Comparison of ENCODE assay signal across 12 mouse cellular contexts in the genomic region with DNA sequence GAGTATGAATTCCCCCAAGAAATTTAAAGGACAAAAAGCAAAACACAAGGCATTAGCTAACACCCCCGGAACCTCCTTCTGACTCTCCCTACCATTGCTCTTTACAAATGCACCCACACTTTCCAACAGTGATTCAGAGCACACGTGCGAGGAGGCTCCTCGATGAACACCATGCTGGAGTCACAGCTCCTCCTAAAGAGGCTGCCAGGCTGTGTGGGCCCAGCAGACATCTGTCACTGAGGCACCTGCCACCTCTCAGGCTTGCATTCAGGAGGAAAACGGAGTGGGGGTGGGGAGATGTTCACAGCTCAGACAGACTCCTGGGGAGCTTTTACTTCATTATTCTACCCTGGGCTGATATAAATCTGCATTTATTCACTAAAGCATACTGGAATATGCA.
DNase-seq lines count a peak whose midpoint lies in the region; ATAC-seq lines count a peak whose summit lies in the region.
"Had no signal": no experiment of that assay in that cellular context is flagged by ENCODE, and none has a peak within 500 bp of the region (broad histone marks: within the 10 kb centered on the region; RNA-seq: fewer than 3 reads in every experiment).

No protein-coding gene starts in this region.

- no peak overlapping the region for H3K9ac ChIP-seq in hindbrain, embryonic 12.5 days
- no peak overlapping the region for H3K9ac ChIP-seq in hindbrain, embryonic 16.5 days (ENCODE audit: low read depth, low read length)
- H3K9ac ChIP-seq in neural tube, embryonic 15.5 days (replicated peaks), result no peak overlapping the region
- H3K9ac ChIP-seq: heart, embryonic 15.5 days had no signal

- peaks cover 37% of the 10 kb centered on the region for H3K4me1 ChIP-seq in hindbrain, embryonic 12.5 days
- H3K4me1 ChIP-seq in hindbrain, embryonic 16.5 days (ENCODE audit: control insufficient read depth, insufficient read depth, low read depth, low read length), result peaks cover 3% of the 10 kb centered on the region
- H3K4me1 ChIP-seq in neural tube, embryonic 15.5 days, result peaks cover 38% of the 10 kb centered on the region
- H3K4me1 ChIP-seq: heart, embryonic 15.5 days had no signal

- peak; percentile 56 for ATAC-seq in hindbrain, embryonic 12.5 days (ENCODE audit: low FRiP score)
- no peak for ATAC-seq in hindbrain, embryonic 16.5 days
- ATAC-seq in neural tube, embryonic 15.5 days (ENCODE audit: low FRiP score), result 0 out of 2 replicates have a peak, but pooled peaks have one; percentile 42

- 0 out of 2 replicates have a peak, but pooled peaks cover 2% of the 10 kb centered on the region for H3K27me3 ChIP-seq in hindbrain, embryonic 12.5 days
- H3K27me3 ChIP-seq in hindbrain, embryonic 16.5 days (replicated peaks; ENCODE audit: control insufficient read depth, insufficient read depth, low read length), result no peaks in the 10 kb centered on the region
- peaks cover 4% of the 10 kb centered on the region; the same call in 1 of the 2 replicates for H3K27me3 ChIP-seq in neural tube, embryonic 15.5 days (replicated peaks)

- H3K4me2 ChIP-seq in hindbrain, embryonic 12.5 days (replicated peaks), result no peak overlapping the region
- H3K4me2 ChIP-seq in hindbrain, embryonic 16.5 days (ENCODE audit: low read length), result no peak overlapping the region
- no peak overlapping the region for H3K4me2 ChIP-seq in neural tube, embryonic 15.5 days
- H3K4me2 ChIP-seq: heart, embryonic 15.5 days had no signal

- no peaks in the 10 kb centered on the region for H3K9me3 ChIP-seq in hindbrain, embryonic 12.5 days (replicated peaks)
- H3K9me3 ChIP-seq in hindbrain, embryonic 16.5 days (ENCODE audit: control insufficient read depth, low read length), result no peaks in the 10 kb centered on the region
- no peaks in the 10 kb centered on the region for H3K9me3 ChIP-seq in neural tube, embryonic 15.5 days (replicated peaks)
- H3K9me3 ChIP-seq: heart, embryonic 15.5 days had no signal

- 32% methylated on average over 5 of the region's 5 CpGs for WGBS in hindbrain, embryonic 12.5 days
- WGBS in hindbrain, embryonic 16.5 days, result 30% methylated on average over 5 of the region's 5 CpGs
- 19% methylated on average over 5 of the region's 5 CpGs for WGBS in neural tube, embryonic 15.5 days

- H3K4me3 ChIP-seq in hindbrain, embryonic 12.5 days, result no peak overlapping the region
- no peak overlapping the region for H3K4me3 ChIP-seq in hindbrain, embryonic 16.5 days (ENCODE audit: low read length)
- no peak overlapping the region for H3K4me3 ChIP-seq in neural tube, embryonic 15.5 days (replicated peaks)
- H3K4me3 ChIP-seq: heart, embryonic 15.5 days had no signal

- H3K27ac ChIP-seq in hindbrain, embryonic 12.5 days, result no peak overlapping the region
- no peak overlapping the region for H3K27ac ChIP-seq in hindbrain, embryonic 16.5 days (ENCODE audit: low read depth, low read length)
- H3K27ac ChIP-seq in neural tube, embryonic 15.5 days (replicated peaks), result no peak overlapping the region
- H3K27ac ChIP-seq: heart, embryonic 15.5 days had no signal

- DNase-seq in frontal cortex, adult 2 months (ENCODE audit: extremely low spot score in 1 of 2, low spot score in 1 of 2), result peak; percentile 81 to 91
- peak; percentile 64 to 72 for DNase-seq in layer of hippocampus, postnatal 36 days
- no peak for DNase-seq in lung, postnatal 14 days
- DNase-seq in spleen, postnatal 14 days (ENCODE audit: low spot score in 2 of 2), result no peak
- no peak for DNase-seq in cerebellum, adult 9-10 months
- DNase-seq: adrenal gland, postnatal 36 days; kidney, adult 9 months; liver had no signal

- H3K36me3 ChIP-seq in hindbrain, embryonic 12.5 days, result no peaks in the 10 kb centered on the region
- no peaks in the 10 kb centered on the region for H3K36me3 ChIP-seq in hindbrain, embryonic 16.5 days (ENCODE audit: control insufficient read depth, insufficient read depth, low read length)
- no peaks in the 10 kb centered on the region for H3K36me3 ChIP-seq in neural tube, embryonic 15.5 days
- H3K36me3 ChIP-seq: heart, embryonic 15.5 days had no signal

Comparison
In these comparisons a context has a peak if more than half of its experiments do, and no peak if none do; other contexts are left out.
1. DNase-seq: peak in frontal cortex, adult 2 months (2 of 2) and layer of hippocampus, postnatal 36 days (2 of 2); none in lung, postnatal 14 days (single experiment), spleen, postnatal 14 days (0 of 2) and cerebellum, adult 9-10 months (single experiment).